Mouse (Mus musculus) kidney, embryonic 15.5 days (tissue): ENCODE measurements around the gene Dcaf4. TPM values are rescaled to one million over a fixed set of nuclear protein-coding genes. Genes with fewer than 3 reads are reported as not detected.
A peak's percentile ranks its signal among the peaks of the same experiment; 100 is the strongest.

Experiments used
- ATAC-seq: fragments of 200-750 bp; cut with Nextera tagmentation; replicated peaks from 2 replicates; pipeline ENCODE4 v1.8.0; 2017; ENCODE audit warnings: moderate TSS enrichment; ENCODE audit not compliant: low FRiP score
- H3K27ac ChIP-seq: fragments of 300-500 bp; sonication (generic); 2 replicates; pipeline ENCODE4 v1.5.1; 2015; ENCODE audit warnings: mild to moderate bottlenecking, inconsistent platforms
- H3K27me3 ChIP-seq: fragments of 300-500 bp; sonication (generic); 2 replicates; pipeline ENCODE4 v1.6.1; 2015; ENCODE audit warnings: inconsistent platforms
- H3K36me3 ChIP-seq: fragments of 300-500 bp; sonication (generic); 2 replicates; pipeline ENCODE4 v1.6.1; 2015; ENCODE audit warnings: inconsistent platforms
- H3K4me1 ChIP-seq: fragments of 300-500 bp; sonication (generic); 2 replicates; pipeline ENCODE4 v1.6.1; 2015; ENCODE audit warnings: inconsistent platforms
- H3K4me2 ChIP-seq: fragments of 300-500 bp; sonication (generic); 2 replicates; pipeline ENCODE4 v1.6.1; 2015; ENCODE audit warnings: moderate library complexity, mild to moderate bottlenecking, inconsistent platforms
- H3K4me3 ChIP-seq: fragments of 300-500 bp; sonication (generic); replicated peaks from 2 replicates; pipeline ENCODE4 v1.5.1; 2015; ENCODE audit warnings: mild to moderate bottlenecking, inconsistent platforms
- H3K9ac ChIP-seq: fragments of 300-500 bp; sonication (generic); 2 replicates; pipeline ENCODE4 v1.6.1; 2015; ENCODE audit warnings: mild to moderate bottlenecking, inconsistent platforms
- H3K9me3 ChIP-seq: fragments of 300-500 bp; sonication (generic); replicated peaks from 2 replicates; pipeline ENCODE4 v1.6.1; 2016; ENCODE audit warnings: inconsistent platforms
- WGBS: fragments of 180-500 bp; shearing (Covaris S2); methylation state at CpG from one replicate; pipeline ENCODE4 v1.1.7; 2015; ENCODE audit warnings: mixed read lengths; 5-methylcytosine and 5-hydroxymethylcytosine counted together
- polyA plus RNA-seq: library from polyadenylated mRNA; unstranded; fragments of >200 nt; fragmentation: Nextera tagmentation; extraction: Ambion mirVana; gene quantifications from 2 replicates; pipeline ENCODE4 v1.2.1, GENCODE M21; 2015

The Dcaf4 gene
- polyA plus RNA-seq, 1 experiment from 2014 or later: 30.8 TPM

DNA sequence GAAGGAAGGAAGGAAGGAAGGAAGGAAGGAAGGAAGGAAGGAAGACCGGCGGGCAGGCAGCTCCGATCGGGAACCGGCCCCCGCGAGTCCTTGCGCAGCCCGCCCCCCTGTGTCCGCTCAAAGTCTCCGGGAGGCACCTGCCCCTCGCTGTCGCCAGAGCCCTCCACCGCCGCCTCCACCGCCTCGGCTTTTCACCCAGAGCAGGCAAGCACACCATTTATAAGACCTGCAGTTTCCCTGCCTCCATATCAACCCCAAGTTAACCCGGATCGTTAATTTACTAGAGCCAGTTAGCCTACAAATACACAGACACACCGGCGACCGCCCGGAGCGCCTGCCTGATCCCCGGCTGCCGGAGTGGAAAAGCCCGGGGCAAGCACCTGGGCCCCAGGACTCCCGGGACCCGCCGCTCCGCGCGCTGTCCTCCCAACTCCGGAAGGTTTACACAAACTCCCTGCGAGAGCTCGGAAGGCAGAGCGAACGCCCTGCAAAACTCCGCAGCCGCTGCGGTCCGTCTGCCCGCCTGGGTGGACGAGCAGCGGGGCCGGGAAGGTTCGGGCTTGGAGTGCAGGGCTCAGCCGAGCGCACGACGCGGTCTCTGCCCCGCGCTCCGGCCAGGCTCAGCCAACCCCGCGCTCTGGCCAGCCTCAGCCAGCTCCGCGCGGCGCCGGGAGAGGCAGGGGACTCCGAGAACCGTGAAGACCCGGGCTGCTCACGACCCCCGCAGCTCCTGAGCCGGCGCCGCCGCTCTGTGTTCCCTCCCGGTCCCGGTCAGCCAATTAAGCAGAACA lies 33.4 kb upstream of the Dcaf4 start:
- Histone ChIP-seq H3K27ac (peak overlapping the region; percentile 90), H3K4me1 (peaks cover 35% of the 10 kb centered on the region), H3K36me3 (no peaks in the 10 kb centered on the region), H3K9me3 (no peaks in the 10 kb centered on the region), H3K27me3 (peaks cover 6% of the 10 kb centered on the region), H3K9ac (peak overlapping the region; percentile 72), H3K4me3 (peak overlapping the region; percentile 80), H3K4me2 (peak overlapping the region; percentile 99)
- ATAC-seq: peak; percentile 76
- under 1% methylated on average over 73 of the region's 73 CpGs for WGBS

DNA sequence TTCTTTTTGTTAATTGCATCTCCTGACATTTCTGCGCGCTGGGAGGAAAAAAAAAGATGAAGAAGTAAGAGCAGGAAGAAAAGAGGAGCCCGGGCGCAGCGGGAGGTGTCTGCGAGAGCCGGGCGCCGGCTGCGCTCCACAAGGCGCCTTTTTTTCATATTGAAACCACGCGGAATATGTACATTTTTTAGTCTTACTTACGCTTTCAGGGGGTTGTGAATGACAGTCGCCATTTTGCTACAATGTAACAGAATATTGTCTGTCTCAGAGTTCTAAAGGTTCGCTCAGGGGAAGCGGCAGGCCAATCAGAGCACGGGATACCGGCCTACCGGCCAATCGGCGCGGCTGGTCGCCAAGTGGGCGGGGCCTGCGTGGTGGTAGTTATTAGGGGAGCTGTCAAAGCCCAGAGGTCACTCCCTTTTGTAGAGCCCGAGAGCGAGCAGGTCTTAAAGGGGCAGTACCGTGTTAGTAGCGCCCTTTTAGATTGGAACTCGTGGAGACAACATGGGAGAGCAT lies 32.7 kb upstream of the Dcaf4 start, which contains the start of gene Dpf3:
Gene Dpf3, minus strand, starts transcription at position 241 of the 516 bp plus-strand sequence.
- Histone ChIP-seq H3K4me2 (peak within 1 kb of the TSS; percentile 99), H3K4me1 (peaks cover 32% of the 10 kb centered on the region), H3K27me3 (peaks cover 6% of the 10 kb centered on the region), H3K9ac (peak within 1 kb of the TSS; percentile 72), H3K36me3 (no peaks in the 10 kb centered on the region), H3K9me3 (no peaks in the 10 kb centered on the region), H3K27ac (peak within 1 kb of the TSS; percentile 90), H3K4me3 (peak within 1 kb of the TSS; percentile 80)
- ATAC-seq: peak; percentile 95
- WGBS: under 1% methylated on average over 31 of the region's 31 CpGs

DNA sequence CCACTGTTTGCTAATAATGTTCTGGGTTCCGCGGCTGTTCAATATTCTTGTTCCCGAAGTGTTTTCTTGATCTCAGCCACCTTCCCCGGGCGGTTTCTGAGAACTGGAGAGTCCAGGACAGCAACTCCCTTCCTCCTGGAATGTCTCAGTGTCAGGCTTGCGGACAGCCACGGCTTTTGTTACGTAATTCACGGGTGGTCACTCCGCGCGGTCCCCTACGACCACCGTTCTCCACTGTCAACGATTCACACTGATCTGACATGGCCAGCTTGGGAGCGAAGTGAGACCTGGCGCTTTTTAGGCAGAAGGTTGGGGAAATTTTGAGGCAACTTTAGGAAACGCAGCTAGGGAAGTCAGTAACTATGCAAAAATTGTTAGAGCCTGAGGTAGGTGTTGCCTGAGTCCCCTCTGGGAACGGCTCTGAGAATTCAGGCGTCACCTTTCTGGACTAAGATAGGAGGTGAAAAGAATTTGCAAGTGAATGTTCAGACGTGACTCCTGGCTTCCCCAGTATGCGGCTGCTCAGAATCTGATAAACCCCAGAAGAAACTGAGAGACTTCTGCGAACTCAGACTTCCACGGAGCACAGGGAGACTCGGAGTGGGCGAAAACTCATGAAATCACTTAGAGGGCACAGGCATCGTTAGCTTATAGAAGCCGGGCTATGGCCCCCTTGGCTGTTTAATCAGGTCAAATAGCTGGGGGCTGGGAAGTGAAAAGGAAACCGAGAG lies 31.9 kb upstream of the Dcaf4 start:
- no peak for ATAC-seq
- Histone ChIP-seq H3K4me3 (peak overlapping the region; percentile 80), H3K36me3 (no peaks in the 10 kb centered on the region), H3K4me1 (peaks cover 32% of the 10 kb centered on the region), H3K27ac (peak overlapping the region; percentile 52; the same call in 1 of the 2 replicates), H3K9ac (peak overlapping the region; percentile 33), H3K9me3 (no peaks in the 10 kb centered on the region), H3K4me2 (peak overlapping the region; percentile 99), H3K27me3 (peaks cover 6% of the 10 kb centered on the region)
- under 1% methylated on average over 29 of the region's 29 CpGs for WGBS

DNA sequence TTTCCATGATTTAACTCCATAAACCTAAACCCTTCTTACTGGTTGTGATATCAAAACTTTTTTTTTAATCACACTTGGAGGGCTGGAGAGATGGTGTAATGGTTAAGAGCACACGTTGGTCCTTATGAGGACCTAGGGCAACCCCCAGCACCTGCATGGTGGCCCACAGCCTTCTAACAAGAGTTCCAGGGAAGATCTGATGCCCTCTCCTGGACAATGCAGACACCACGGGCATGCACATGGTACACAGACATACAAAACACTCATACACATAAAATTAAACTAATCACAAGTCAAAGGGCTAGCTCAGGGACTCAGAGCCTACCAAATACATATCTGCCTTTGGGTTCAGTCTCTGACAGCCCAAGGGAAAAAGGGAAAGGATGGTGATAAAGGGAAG lies 30.5 kb upstream of the Dcaf4 start:
- H3K27ac ChIP-seq: no peak overlapping the region
- H3K4me2 ChIP-seq: no peak overlapping the region
- no peak overlapping the region for H3K4me3 ChIP-seq
- no peak for ATAC-seq
- H3K4me1 ChIP-seq: peaks cover 27% of the 10 kb centered on the region
- no peaks in the 10 kb centered on the region for H3K27me3 ChIP-seq
- 39% methylated on average over 2 of the region's 2 CpGs for WGBS
- H3K36me3 ChIP-seq: no peaks in the 10 kb centered on the region
- H3K9ac ChIP-seq: no peak overlapping the region
- no peaks in the 10 kb centered on the region for H3K9me3 ChIP-seq

DNA sequence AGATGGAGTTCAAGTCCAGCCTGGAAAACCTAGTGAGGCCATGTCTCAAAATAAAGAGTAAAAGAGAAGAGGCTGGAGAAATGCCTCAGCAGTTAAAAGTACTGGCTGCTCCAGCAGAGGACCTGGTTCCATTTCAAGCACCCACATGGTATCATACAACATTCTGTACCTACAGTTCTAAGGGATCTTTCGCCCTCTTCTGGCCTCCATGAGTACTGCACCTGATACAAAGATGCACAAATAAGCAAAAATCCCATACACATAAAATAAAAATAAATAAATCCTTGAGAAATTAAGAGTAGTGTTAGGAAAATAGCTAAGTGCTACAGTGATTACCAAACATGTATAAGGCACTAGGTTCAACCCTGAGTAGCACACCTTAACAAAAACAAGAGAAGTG lies 28.7 kb upstream of the Dcaf4 start:
- Histone ChIP-seq H3K27me3 (no peaks in the 10 kb centered on the region), H3K9ac (no peak overlapping the region), H3K9me3 (no peaks in the 10 kb centered on the region), H3K4me3 (no peak overlapping the region), H3K4me1 (peaks cover 21% of the 10 kb centered on the region), H3K4me2 (no peak overlapping the region), H3K36me3 (no peaks in the 10 kb centered on the region), H3K27ac (no peak overlapping the region)
- 69% methylated on average over 1 of the region's 1 CpGs for WGBS
- ATAC-seq: no peak

DNA sequence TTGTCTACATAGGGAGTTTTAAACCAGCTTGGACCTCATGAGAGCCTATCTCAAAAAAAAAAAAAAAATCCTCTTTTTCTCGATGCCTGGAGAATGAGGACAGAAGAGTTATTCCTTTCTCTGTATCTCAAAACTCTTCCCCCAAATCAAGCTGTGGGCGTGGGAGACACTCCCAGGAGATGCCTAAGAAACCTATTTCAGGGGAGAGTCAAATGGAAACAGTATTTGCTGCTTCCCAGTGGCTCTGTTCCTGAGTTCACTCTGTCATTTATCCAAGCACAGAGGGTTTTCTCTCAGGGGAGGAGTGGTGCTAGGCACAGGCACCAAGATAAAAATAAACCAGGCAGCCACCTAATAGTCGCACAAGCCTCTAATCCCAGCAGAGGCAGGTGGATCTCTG lies 27.5 kb upstream of the Dcaf4 start:
- H3K27ac ChIP-seq: no peak overlapping the region
- H3K4me2 ChIP-seq: no peak overlapping the region
- H3K27me3 ChIP-seq: no peaks in the 10 kb centered on the region
- no peak overlapping the region for H3K4me3 ChIP-seq
- 81% methylated on average over 3 of the region's 3 CpGs for WGBS
- ATAC-seq: no peak
- H3K9me3 ChIP-seq: no peaks in the 10 kb centered on the region
- no peaks in the 10 kb centered on the region for H3K36me3 ChIP-seq
- peaks cover 21% of the 10 kb centered on the region for H3K4me1 ChIP-seq
- no peak overlapping the region for H3K9ac ChIP-seq

DNA sequence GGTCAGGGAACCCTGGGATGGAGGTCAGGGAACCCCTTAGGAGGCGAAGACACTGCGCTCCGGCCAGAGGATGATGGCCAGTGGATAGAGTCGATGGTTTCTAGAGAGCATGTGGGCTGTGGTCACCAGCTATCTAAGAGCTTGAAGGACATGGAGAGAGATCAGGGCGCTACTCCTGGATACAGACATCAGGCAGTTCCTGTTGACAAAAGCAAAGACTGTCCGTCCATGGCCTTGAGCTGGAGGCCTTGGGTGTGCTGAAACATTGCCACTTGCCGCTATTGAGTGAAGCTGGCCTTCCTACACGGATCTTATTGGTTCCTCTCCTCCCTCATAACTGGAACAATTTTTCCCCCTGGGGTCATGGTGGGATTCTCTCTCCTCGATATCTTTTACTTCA lies 26.1 kb upstream of the Dcaf4 start:
- no peak for ATAC-seq
- no peaks in the 10 kb centered on the region for H3K9me3 ChIP-seq
- WGBS: 85% methylated on average over 9 of the region's 9 CpGs
- no peaks in the 10 kb centered on the region for H3K36me3 ChIP-seq
- no peak overlapping the region for H3K4me3 ChIP-seq
- no peaks in the 10 kb centered on the region for H3K27me3 ChIP-seq
- H3K4me1 ChIP-seq: peaks cover 9% of the 10 kb centered on the region; the same call in 1 of the 2 replicates
- H3K27ac ChIP-seq: no peak overlapping the region
- H3K9ac ChIP-seq: no peak overlapping the region
- no peak overlapping the region for H3K4me2 ChIP-seq

DNA sequence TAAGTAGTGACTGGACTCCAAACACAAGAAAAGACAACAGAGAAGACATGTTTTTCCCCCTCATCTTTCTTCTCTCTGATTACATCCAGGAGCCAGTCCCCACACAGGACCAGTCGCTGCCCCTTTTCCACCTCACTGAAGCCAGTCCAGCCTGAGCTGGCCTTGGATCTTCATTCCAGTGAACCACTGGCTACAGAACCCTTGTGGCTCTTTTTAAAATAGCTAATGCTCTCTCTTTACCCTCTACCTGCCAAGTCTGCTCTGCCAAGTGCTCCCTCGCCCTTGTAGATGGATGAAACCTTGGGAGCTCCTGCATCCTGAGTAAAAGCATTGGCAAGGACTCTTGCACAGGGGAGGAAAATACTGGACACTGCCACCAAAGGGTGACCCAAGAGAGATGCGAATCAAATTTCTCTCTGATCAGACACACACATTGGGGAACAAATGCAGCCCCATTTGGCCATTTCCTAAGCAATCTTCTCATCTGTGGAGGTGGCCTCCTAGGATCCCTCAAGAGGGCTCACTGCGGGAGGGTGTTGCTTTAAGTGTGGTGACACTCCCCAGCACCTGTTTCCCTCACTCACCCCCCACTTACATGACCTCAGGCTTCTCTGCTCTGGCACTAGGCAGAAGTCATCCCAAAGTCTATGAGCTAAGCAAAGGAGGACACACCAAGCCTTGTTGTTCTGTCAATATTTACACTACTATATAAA lies 24.9 kb upstream of the Dcaf4 start:
- Histone ChIP-seq H3K27ac (0 out of 2 replicates have a peak overlapping the region, but pooled peaks have one; percentile 14), H3K4me3 (no peak overlapping the region), H3K9ac (no peak overlapping the region), H3K4me1 (peaks cover 15% of the 10 kb centered on the region), H3K4me2 (no peak overlapping the region), H3K36me3 (no peaks in the 10 kb centered on the region), H3K27me3 (no peaks in the 10 kb centered on the region), H3K9me3 (no peaks in the 10 kb centered on the region)
- ATAC-seq: 0 out of 2 replicates have a peak, but pooled peaks have one; percentile 15
- 63% methylated on average over 4 of the region's 4 CpGs for WGBS

DNA sequence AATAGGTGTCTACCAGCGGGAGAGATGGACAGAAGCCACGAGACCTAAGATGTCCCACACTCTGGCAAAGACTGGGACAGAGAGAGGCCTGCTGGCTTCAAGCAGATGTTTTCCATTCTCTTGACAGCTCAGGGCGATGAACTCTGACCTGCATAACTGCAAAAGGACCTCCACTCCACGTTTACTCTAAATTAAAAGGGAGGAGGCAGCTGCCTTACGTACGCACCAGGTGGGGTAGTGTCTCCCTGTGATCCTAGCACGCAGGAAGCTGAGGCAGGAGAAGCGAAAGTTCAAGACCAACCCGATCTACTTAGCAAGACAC lies 24.3 kb upstream of the Dcaf4 start:
- no peaks in the 10 kb centered on the region for H3K9me3 ChIP-seq
- H3K36me3 ChIP-seq: no peaks in the 10 kb centered on the region
- H3K4me2 ChIP-seq: no peak overlapping the region
- H3K27ac ChIP-seq: 0 out of 2 replicates have a peak overlapping the region, but pooled peaks have one; percentile 14
- no peak overlapping the region for H3K9ac ChIP-seq
- 0 out of 2 replicates have a peak, but pooled peaks have one; percentile 40 for ATAC-seq
- no peaks in the 10 kb centered on the region for H3K27me3 ChIP-seq
- H3K4me1 ChIP-seq: peaks cover 18% of the 10 kb centered on the region
- no peak overlapping the region for H3K4me3 ChIP-seq
- 46% methylated on average over 9 of the region's 9 CpGs for WGBS

DNA sequence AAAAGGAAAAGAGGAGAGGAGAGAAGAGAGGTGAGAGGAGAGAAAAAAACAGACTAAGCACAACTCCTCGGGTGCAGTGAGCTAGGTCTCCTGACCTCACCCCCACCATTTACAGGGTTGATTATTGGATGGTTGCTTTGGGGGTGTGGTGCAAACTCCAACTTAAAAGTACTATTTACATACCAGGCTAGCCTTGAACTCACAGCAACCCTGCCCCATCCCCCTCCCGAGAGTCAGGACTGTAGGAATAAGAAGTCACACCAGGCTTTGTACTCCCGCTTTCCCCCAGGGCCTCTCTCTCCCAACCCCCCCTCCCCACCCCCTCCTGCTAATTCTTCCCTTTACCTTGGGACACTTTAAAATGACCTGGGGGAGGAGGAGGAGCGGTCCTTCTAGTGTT lies 23.9 kb upstream of the Dcaf4 start:
- no peak overlapping the region for H3K27ac ChIP-seq
- no peak overlapping the region for H3K9ac ChIP-seq
- H3K4me3 ChIP-seq: no peak overlapping the region
- H3K9me3 ChIP-seq: no peaks in the 10 kb centered on the region
- no peak overlapping the region for H3K4me2 ChIP-seq
- H3K4me1 ChIP-seq: peaks cover 18% of the 10 kb centered on the region
- WGBS: 65% methylated on average over 4 of the region's 4 CpGs
- no peaks in the 10 kb centered on the region for H3K36me3 ChIP-seq
- H3K27me3 ChIP-seq: no peaks in the 10 kb centered on the region
- ATAC-seq: no peak

DNA sequence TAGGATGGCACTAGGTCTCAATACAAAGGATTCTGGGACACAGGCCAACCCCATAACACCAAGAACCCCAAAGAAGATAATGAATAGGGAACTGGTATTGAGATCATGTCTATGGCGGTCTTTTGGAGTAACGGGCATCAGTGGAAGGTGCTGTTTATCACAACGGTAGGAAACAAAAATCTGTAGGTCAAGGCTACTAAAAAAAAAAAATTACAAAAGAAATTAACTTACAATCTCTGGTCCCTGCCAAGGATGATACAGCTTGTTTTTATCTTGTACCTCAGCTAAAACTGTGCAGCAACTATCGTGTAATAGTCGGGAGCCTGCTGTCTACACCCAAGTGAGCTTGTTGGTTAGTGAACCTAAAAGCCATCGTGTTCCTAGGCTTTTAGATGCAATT lies 23.5 kb upstream of the Dcaf4 start:
- WGBS: 94% methylated on average over 6 of the region's 6 CpGs
- Histone ChIP-seq H3K36me3 (no peaks in the 10 kb centered on the region), H3K4me3 (no peak overlapping the region), H3K4me2 (no peak overlapping the region), H3K27me3 (no peaks in the 10 kb centered on the region), H3K9ac (no peak overlapping the region), H3K9me3 (no peaks in the 10 kb centered on the region), H3K4me1 (peaks cover 18% of the 10 kb centered on the region), H3K27ac (no peak overlapping the region)
- no peak for ATAC-seq

DNA sequence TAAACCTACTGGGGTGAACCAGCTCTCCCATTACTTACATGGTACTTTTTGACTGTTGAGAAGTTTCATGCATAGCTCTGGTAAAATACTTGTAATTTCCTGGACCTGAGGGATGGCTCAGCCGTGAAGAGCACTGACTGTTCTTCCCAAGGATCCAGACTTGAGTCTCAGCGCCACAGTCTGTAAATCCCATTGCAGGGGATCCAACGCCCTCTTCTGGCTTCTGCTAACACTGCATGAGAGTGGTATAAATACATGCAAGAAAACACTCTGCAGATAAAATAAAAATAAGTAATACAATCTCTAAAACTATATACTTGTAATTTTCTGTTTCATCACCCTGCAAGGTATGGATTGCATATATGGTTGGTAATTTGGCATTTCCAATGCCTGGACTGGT lies 22.3 kb upstream of the Dcaf4 start:
- ATAC-seq: no peak
- WGBS: 80% methylated on average over 3 of the region's 3 CpGs
- H3K9me3 ChIP-seq: no peaks in the 10 kb centered on the region
- H3K4me2 ChIP-seq: no peak overlapping the region
- no peak overlapping the region for H3K27ac ChIP-seq
- peaks cover 18% of the 10 kb centered on the region for H3K4me1 ChIP-seq
- no peak overlapping the region for H3K4me3 ChIP-seq
- H3K9ac ChIP-seq: no peak overlapping the region
- no peaks in the 10 kb centered on the region for H3K27me3 ChIP-seq
- H3K36me3 ChIP-seq: no peaks in the 10 kb centered on the region
